Mouse (Mus musculus): Measurements from ENCODE around the gene Cdk2ap1.
"Not testable (repeated sequence)": the region's sequence is repeated elsewhere in the genome, so short reads cannot be mapped to it uniquely, and the experiment has no call there.

Cdk2ap1 gene

GRCm38 (mm10) chr5:124351604-124352003, 11.3 kb downstream of the Cdk2ap1 start:
- no peak for DNase-seq (ENCODE audit: low read depth, low spot score)

GRCm38 (mm10) chr5:124351111-124351560, 11.7 kb downstream of the Cdk2ap1 start:
- DNase-seq (ENCODE audit: low read depth, low spot score): no peak

GRCm38 (mm10) chr5:124350350-124350749, 12.5 kb downstream of the Cdk2ap1 start:
- DNase-seq (ENCODE audit: low read depth, low spot score): no peak

- no peak for DNase-seq (ENCODE audit: low read depth, low spot score)
These were observed 13.7 kb downstream of the Cdk2ap1 start for GRCm38 (mm10) chr5:124349196-124349595.

- DNase-seq (ENCODE audit: low read depth, low spot score): no peak
These were observed 20.0 kb downstream of the Cdk2ap1 start for GRCm38 (mm10) chr5:124342897-124343296.

GRCm38 (mm10) chr5:124341753-124342339, 21.0 kb downstream of the Cdk2ap1 start:
- DNase-seq (ENCODE audit: low read depth, low spot score): not testable (repeated sequence)

- DNase-seq (ENCODE audit: low read depth, low spot score): no peak
These were observed 24.1 kb downstream of the Cdk2ap1 start for GRCm38 (mm10) chr5:124338791-124339190.

- no peak for DNase-seq (ENCODE audit: low read depth, low spot score)
These were observed 25.0 kb downstream of the Cdk2ap1 start for GRCm38 (mm10) chr5:124337909-124338308.

GRCm38 (mm10) chr5:124337103-124337502, 25.8 kb downstream of the Cdk2ap1 start:
- DNase-seq (ENCODE audit: low read depth, low spot score): no peak

- DNase-seq (ENCODE audit: low read depth, low spot score): no peak
These were observed 28.5 kb downstream of the Cdk2ap1 start for GRCm38 (mm10) chr5:124334392-124334791.

GRCm38 (mm10) chr5:124330086-124330485, 32.8 kb downstream of the Cdk2ap1 start:
- no peak for DNase-seq (ENCODE audit: low read depth, low spot score)

GRCm38 (mm10) chr5:124327510-124328364, 35.1 kb downstream of the Cdk2ap1 start, which contains the start of the genes Mphosph9 and 2810006K23Rik:
Gene Mphosph9, minus strand, starts transcription at chr5:124327972.
Gene 2810006K23Rik, plus strand, starts transcription at chr5:124328089.
- DNase-seq (ENCODE audit: low read depth, low spot score): peak; percentile 100

GRCm38 (mm10) chr5:124326829-124327228, 36.1 kb downstream of the Cdk2ap1 start:
- DNase-seq (ENCODE audit: low read depth, low spot score): no peak

- DNase-seq (ENCODE audit: low read depth, low spot score): no peak
These were observed 45.2 kb downstream of the Cdk2ap1 start for GRCm38 (mm10) chr5:124317648-124318047.

- no peak for DNase-seq (ENCODE audit: low read depth, low spot score)
These were observed 46.9 kb downstream of the Cdk2ap1 start for GRCm38 (mm10) chr5:124315941-124316340.

GRCm38 (mm10) chr5:124315498-124315897, 47.4 kb downstream of the Cdk2ap1 start:
- no peak for DNase-seq (ENCODE audit: low read depth, low spot score)

GRCm38 (mm10) chr5:124310091-124310490, 52.8 kb downstream of the Cdk2ap1 start:
- no peak for DNase-seq (ENCODE audit: low read depth, low spot score)

GRCm38 (mm10) chr5:124309155-124309554, 53.7 kb downstream of the Cdk2ap1 start:
- no peak for DNase-seq (ENCODE audit: low read depth, low spot score)

- peak; percentile 56 for DNase-seq (ENCODE audit: low read depth, low spot score)
These were observed 60.0 kb downstream of the Cdk2ap1 start for GRCm38 (mm10) chr5:124302853-124303252.

- no peak for DNase-seq (ENCODE audit: low read depth, low spot score)
These were observed 62.8 kb downstream of the Cdk2ap1 start for GRCm38 (mm10) chr5:124300132-124300531.

GRCm38 (mm10) chr5:124299307-124299706, 63.6 kb downstream of the Cdk2ap1 start:
- peak; percentile 43 for DNase-seq (ENCODE audit: low read depth, low spot score)

GRCm38 (mm10) chr5:124296475-124296874, 66.4 kb downstream of the Cdk2ap1 start:
- no peak for DNase-seq (ENCODE audit: low read depth, low spot score)

Measured in CD4-positive helper T cell, adult 2 months (primary cell).